Mouse (Mus musculus): ENCODE measurements at regions not wholly inside any gene's neighbourhood (a gene's known extent, or its start where the extent isn't known, plus 50 kb on each side); places are given as distances from the start of the nearest gene placed in this dataset.

- no peak for DNase-seq (ENCODE audit: low spot score in 2 of 2)
Measured at GRCm38 (mm10) chr1:51531360-51531759, 53.1 kb upstream of the Nabp1 start.

DNA sequence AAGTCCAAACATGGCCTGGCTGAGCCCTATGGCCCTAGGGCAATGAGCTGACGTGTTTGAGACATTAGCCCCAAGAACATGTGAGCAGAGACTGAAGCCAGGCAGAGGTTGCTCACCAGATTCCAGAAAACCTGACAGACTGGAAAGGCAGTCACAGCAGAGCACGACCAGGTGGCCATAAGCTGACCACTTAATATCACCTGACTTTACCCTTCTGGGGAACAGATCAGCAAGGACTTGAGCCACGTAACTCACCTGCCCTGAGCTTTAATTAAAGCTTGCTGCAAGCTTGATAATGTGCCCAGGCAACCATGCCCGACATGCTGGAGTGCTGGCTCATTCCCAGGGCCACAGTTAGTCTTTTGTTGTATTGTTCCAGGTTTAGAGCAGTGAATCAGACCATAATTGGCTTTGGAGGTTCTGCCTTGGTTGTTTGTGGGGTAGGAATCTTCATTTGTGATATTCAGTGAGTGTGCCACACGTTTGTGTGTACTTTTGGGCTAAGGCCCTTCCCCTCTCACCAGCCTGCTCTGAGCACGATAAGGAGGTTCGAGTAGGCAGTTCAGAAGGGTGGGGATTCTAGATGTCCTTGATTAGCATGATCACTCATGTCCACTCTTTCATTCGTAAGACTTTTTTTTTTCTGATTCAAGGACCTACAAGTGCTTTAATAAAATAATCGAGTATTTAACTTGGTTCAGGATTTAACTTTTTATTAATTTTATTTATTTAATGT lies 52.1 kb upstream of the Nabp1 start:
- no peak for DNase-seq (ENCODE audit: low spot score in 2 of 2)

- DNase-seq (ENCODE audit: low spot score in 2 of 2), result no peak
Measured at GRCm38 (mm10) chr1:51529653-51530052, 51.4 kb upstream of the Nabp1 start.

DNA sequence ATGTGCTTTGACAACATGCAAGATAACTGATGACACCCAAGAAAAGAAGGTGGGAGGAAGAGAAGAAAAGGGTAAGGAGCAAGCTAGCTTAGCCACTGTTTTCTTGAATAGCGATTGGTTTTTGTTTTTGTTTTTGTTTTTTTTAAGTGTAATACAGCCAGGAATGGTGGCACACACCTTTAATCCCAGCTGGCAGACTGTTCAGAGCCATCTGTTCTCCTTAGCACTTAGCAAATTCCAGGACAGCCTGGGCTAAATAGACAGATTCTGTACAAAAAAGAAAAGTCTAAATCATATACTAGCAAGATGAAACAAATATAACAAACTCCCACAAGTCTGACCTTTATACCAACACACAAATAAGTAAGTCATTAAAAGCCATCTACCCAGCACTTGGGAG lies 50.4 kb upstream of the Nabp1 start:
- no peak for DNase-seq (ENCODE audit: low spot score in 2 of 2)

All from spleen, postnatal 4 days (tissue).